24 mouse cellular contexts compared by ENCODE assay signal in the genomic region with DNA sequence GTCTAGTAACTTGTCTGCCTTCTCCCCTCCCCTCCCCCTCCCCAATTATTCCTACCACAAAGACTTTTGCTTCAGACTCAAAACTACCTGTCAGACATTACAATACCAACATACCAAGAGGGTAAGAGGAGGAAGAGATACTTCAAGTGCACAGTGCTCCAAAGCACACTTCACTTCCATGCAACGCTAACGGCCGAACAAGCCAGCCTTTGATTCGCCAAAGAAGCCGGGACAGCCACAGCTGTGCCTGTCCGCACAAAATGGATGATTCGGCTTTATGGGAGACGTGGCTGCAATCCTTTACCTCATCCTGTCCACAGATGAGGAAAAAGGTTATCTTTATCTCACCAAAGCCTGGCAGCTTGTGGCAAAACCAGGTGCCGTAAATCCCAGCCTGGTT.
"Had no signal": no experiment of that assay in that cellular context is flagged by ENCODE, and none has a peak within 500 bp of the region (broad histone marks: within the 10 kb centered on the region; RNA-seq: fewer than 3 reads in every experiment).

No protein-coding gene starts in this region.

- ATAC-seq: hindbrain, postnatal 0 days; intestine, embryonic 16.5 days had no signal

- H3K4me1 ChIP-seq: kidney, embryonic 15.5 days had no signal

- H3K4me2 ChIP-seq: heart, embryonic 11.5 days; heart, embryonic 13.5 days; heart, embryonic 15.5 days; hindbrain, embryonic 13.5 days; hindbrain, embryonic 15.5 days; kidney, embryonic 15.5 days; limb, embryonic 13.5 days; limb, embryonic 15.5 days had no signal

- H3K4me3 ChIP-seq: heart, embryonic 13.5 days; heart, embryonic 15.5 days; hindbrain, embryonic 13.5 days; hindbrain, embryonic 15.5 days; kidney, embryonic 15.5 days; limb, embryonic 13.5 days; limb, embryonic 15.5 days had no signal

- H3K36me3 ChIP-seq: heart, embryonic 15.5 days; hindbrain, embryonic 13.5 days; hindbrain, embryonic 15.5 days; kidney, embryonic 15.5 days; limb, embryonic 13.5 days; limb, embryonic 15.5 days had no signal

- DNase-seq: gastrocnemius, postnatal 14 days; gastrocnemius, postnatal 36 days; heart, adult 18-20 months; heart, postnatal 14 days; heart, postnatal 36 days; kidney, adult 11 months; kidney, adult 2 months; kidney, adult 9 months; kidney, postnatal 14 days; kidney, postnatal 36 days; layer of hippocampus, adult 9-11 months; layer of hippocampus, postnatal 36 days; left cerebral cortex, postnatal 4 days had no signal

- H3K9me3 ChIP-seq: heart, embryonic 13.5 days; heart, embryonic 15.5 days; hindbrain, embryonic 13.5 days; hindbrain, embryonic 15.5 days; kidney, embryonic 15.5 days; limb, embryonic 13.5 days; limb, embryonic 15.5 days had no signal

- H3K27ac ChIP-seq: heart, embryonic 13.5 days; heart, embryonic 15.5 days; hindbrain, embryonic 13.5 days; hindbrain, embryonic 15.5 days; hindbrain, postnatal 0 days; kidney, embryonic 15.5 days; kidney, postnatal 0 days; limb, embryonic 13.5 days; limb, embryonic 15.5 days had no signal

- H3K27me3 ChIP-seq: heart, embryonic 13.5 days; heart, embryonic 15.5 days; hindbrain, embryonic 13.5 days; hindbrain, embryonic 15.5 days; kidney, embryonic 15.5 days; limb, embryonic 13.5 days; limb, embryonic 15.5 days had no signal

- H3K9ac ChIP-seq: heart, embryonic 13.5 days; heart, embryonic 15.5 days; hindbrain, embryonic 13.5 days; hindbrain, embryonic 15.5 days; kidney, embryonic 15.5 days; limb, embryonic 13.5 days; limb, embryonic 15.5 days had no signal
